1 mouse cellular context compared by ENCODE assay signal in the genomic region with DNA sequence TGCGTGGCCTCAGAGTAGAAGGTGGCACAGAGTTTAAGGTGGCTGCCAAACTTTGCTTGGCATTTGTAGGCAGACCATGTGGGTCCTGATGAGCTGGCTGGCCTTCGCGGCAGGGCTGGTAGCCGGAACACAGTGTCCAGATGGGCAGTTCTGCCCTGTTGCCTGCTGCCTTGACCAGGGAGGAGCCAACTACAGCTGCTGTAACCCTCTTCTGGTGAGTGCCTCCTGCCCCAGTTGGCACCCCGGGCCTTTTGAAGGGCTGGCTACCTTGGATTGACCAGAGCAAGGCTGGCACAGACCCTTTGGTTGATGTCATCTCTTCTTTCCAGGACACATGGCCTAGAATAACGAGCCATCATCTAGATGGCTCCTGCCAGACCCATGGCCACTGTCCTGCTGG.
TF ChIP-seq lines count a peak whose summit lies in the region.

No protein-coding gene starts in this region.

TF ChIP-seq in CH12.LX, 34 proteins besides CTCF, POLR2A, EP300 and RAD21 (continued from another document):
- TF ChIP-seq UBTF (IDR thresholded peaks at IDR 0.05; ENCODE audit: low read depth, low read length): no peak
- TF ChIP-seq ELF1 (IDR thresholded peaks at IDR 0.05; ENCODE audit: low read depth, low read length): no peak
- TF ChIP-seq TCF12 (IDR thresholded peaks at IDR 0.05; ENCODE audit: low read depth, low read length): no peak
- TF ChIP-seq E2F4 (IDR thresholded peaks at IDR 0.05; ENCODE audit: insufficient replicate concordance, low read depth, low read length): no peak
- no peak for TF ChIP-seq SMC3 (IDR thresholded peaks at IDR 0.05; ENCODE audit: low read depth, low read length)
- TF ChIP-seq PAX5 (IDR thresholded peaks at IDR 0.05; ENCODE audit: low read length): no peak
- TF ChIP-seq RCOR1 (conservative IDR thresholded peaks at IDR 0.05; ENCODE audit: low read depth, low read length): no peak
- TF ChIP-seq CHD2 (IDR thresholded peaks at IDR 0.05; ENCODE audit: low read length): no peak
- TF ChIP-seq ZNF384 (IDR thresholded peaks at IDR 0.05; ENCODE audit: low read depth, low read length): no peak
- TF ChIP-seq NELFE (IDR thresholded peaks at IDR 0.05; ENCODE audit: low read depth, low read length): peak; percentile 8; the same call in 1 of the 2 replicates
- TF ChIP-seq NRF1 (IDR thresholded peaks at IDR 0.05; ENCODE audit: low read depth, low read length): no peak
- TF ChIP-seq MYC (IDR thresholded peaks at IDR 0.05; ENCODE audit: low read depth, low read length): no peak
- no peak for TF ChIP-seq KAT2A (IDR thresholded peaks at IDR 0.05; ENCODE audit: insufficient replicate concordance, low read length)
- TF ChIP-seq MAFK (IDR thresholded peaks at IDR 0.05; ENCODE audit: insufficient replicate concordance, low read length): no peak
- TF ChIP-seq SIN3A (IDR thresholded peaks at IDR 0.05; ENCODE audit: low read length): no peak
- TF ChIP-seq JUND (conservative IDR thresholded peaks at IDR 0.05; ENCODE audit: low read depth, low read length): no peak
- TF ChIP-seq MAZ (IDR thresholded peaks at IDR 0.05; ENCODE audit: low read depth, low read length): no peak
- TF ChIP-seq MXI1 (IDR thresholded peaks at IDR 0.05; ENCODE audit: low read depth, low read length): peak; percentile 3; the same call in 1 of the 2 replicates
- no peak for TF ChIP-seq ZC3H11A (IDR thresholded peaks at IDR 0.05; ENCODE audit: low read depth, low read length)
- TF ChIP-seq ZKSCAN1 (IDR thresholded peaks at IDR 0.05; ENCODE audit: borderline replicate concordance, low read depth, low read length): no peak
- peak; percentile 30; the same call in 1 of the 2 replicates for TF ChIP-seq ZMIZ1 (IDR thresholded peaks at IDR 0.05; ENCODE audit: low read depth, low read length)
- TF ChIP-seq USF1 (IDR thresholded peaks at IDR 0.05; ENCODE audit: low read depth, low read length): no peak
- TF ChIP-seq POLR2AphosphoS2 (IDR thresholded peaks at IDR 0.05; ENCODE audit: low read depth, low read length): no peak
- no peak for TF ChIP-seq HCFC1 (IDR thresholded peaks at IDR 0.05; ENCODE audit: low read depth, low read length)
- no peak for TF ChIP-seq IRF4 (IDR thresholded peaks at IDR 0.05; ENCODE audit: low read depth, low read length)
- no peak for TF ChIP-seq TBP (conservative IDR thresholded peaks at IDR 0.05; ENCODE audit: low read depth, low read length)
- TF ChIP-seq JUN (IDR thresholded peaks at IDR 0.05; ENCODE audit: insufficient read depth, low read depth, low read length): no peak
- TF ChIP-seq CHD1 (IDR thresholded peaks at IDR 0.05; ENCODE audit: low read depth, low read length): 0 out of 2 replicates have a peak, but pooled peaks have one; percentile 43
- TF ChIP-seq MEF2A (IDR thresholded peaks at IDR 0.05; ENCODE audit: borderline replicate concordance, low read depth, low read length): no peak
TF ChIP-seq in CH12.LX: peak in this region for 4.
